Mouse (Mus musculus): ENCODE results near the gene Mageh1. TPM values are rescaled to one million over a fixed set of nuclear protein-coding genes. Genes with fewer than 3 reads are reported as not detected.

The Mageh1 gene
- 0.43 to 0.69 TPM in 2 of 4 replicates, not detected in the others for total RNA-seq (2023)

DNA sequence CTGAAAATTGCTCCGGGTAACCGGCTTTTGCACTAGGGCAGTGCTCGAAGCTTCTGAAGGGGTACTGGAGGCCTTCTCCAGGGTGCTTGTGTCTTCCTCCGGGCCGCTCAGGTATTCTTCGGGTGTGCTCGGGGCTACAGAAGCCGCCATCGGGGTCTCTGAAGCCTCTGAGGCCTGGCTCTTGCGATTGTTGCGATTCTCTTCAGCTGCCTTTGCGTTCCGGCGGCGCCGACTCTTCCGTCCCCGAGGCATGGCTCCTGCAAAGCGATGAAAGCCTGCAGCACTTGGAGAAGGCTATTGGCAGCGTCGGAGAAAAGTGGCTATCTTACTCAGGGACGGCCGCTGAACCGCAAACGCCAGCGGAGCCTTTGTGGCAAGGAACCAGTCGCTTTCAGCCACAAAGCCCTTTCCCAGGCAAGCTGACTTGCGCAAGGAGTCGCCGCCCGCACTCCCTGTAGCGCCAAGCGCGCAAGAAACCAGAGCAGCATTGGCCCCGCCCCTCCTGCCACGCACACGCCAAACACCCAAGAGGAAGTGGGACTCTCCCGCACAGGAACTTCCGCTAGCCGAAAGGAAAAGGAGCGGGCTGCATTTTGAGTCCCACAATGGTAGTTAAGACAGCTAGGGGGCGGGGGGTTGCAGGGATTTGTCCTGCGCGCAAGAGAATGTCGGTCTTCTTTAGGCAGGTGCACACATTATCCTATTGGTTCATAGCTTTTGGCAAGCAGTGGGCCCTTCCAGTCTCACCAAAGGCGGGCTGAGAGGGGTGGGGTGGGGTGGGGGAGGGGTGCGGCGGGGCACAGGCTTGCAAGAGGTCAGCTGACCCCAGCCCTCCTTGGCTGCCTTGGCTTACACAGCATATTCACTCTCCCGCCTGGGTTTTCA, at the start of gene Mageh1:
TSS of gene Mageh1 (minus strand) at position 489 of the 885 bp plus-strand sequence.

DNA sequence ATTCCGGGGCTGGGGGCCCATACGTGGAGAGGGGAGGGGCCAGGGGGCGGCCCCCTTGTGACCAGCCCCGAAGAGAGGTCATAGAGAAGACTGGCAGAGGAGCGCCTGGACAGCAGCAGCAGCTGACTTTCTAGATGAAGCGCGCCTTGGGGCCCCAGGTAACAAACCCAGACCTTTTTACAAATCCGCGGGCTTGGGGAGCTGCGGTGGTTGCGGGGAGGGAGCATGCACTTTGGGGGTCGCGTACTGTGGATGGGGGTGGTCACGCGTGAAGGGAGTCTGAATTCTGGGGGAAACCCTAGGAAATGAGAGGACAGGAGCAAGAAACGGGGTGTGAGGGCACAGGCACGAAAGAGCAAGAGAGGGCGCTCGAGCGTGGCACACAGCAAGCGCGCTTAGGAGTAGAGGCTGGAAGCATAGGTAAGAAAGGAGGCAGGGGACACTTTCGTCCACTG, 31.0 kb downstream of the Mageh1 start, which contains the start of gene Usp51:
TSS of gene Usp51 (plus strand) at position 83 of the 455 bp plus-strand sequence.

Other genes starting within 250 kb of the Mageh1 start
- 0.26 TPM in 1 of 4 replicates, not detected in the others for gene Usp51, start 31.1 kb downstream of the Mageh1 start, total RNA-seq (2023)
- not detected in 4 replicates for gene Foxr2, start 81.2 kb upstream of the Mageh1 start, total RNA-seq (2023)
- 6.8 to 9.4 TPM (median 7.8 TPM) in 4 replicates for gene Rragb, start 102.4 kb upstream of the Mageh1 start, total RNA-seq (2023)
- gene Klf8, start 199.9 kb upstream of the Mageh1 start, total RNA-seq (2023) = 2.1 to 5.3 TPM (median 4.5 TPM) in 4 replicates

All from B cell, adult 62 days (primary cell).